Mouse (Mus musculus) limb, embryonic 15.5 days (tissue): ENCODE measurements at regions not wholly inside any gene's neighbourhood (a gene's known extent, or its start where the extent isn't known, plus 50 kb on each side); places are given as distances from the start of the nearest gene placed in this dataset.
A peak's percentile ranks its signal among the peaks of the same experiment; 100 is the strongest.

Experiments
- ATAC-seq: fragments of 200-750 bp; cut with Nextera tagmentation; 2 replicates; pipeline ENCODE4 v1.8.0; 2017; ENCODE audit warnings: low read depth, moderate TSS enrichment; ENCODE audit not compliant: insufficient number of reproducible peaks, low FRiP score, low TSS enrichment
- H3K27ac ChIP-seq: fragments of 300-500 bp; sonication (generic); 2 replicates; pipeline ENCODE4 v1.5.1; 2015; ENCODE audit warnings: moderate library complexity, mild to moderate bottlenecking, inconsistent platforms
- H3K27me3 ChIP-seq: fragments of 300-500 bp; sonication (generic); 2 replicates; pipeline ENCODE4 v1.6.1; 2015; ENCODE audit warnings: inconsistent platforms
- H3K36me3 ChIP-seq: fragments of 300-500 bp; sonication (generic); 2 replicates; pipeline ENCODE4 v1.6.1; 2015; ENCODE audit warnings: inconsistent platforms
- H3K4me1 ChIP-seq: fragments of 300-500 bp; sonication (generic); 2 replicates; pipeline ENCODE4 v1.6.1; 2015; ENCODE audit warnings: inconsistent platforms
- H3K4me2 ChIP-seq: fragments of 300-500 bp; sonication (generic); 2 replicates; pipeline ENCODE4 v1.6.1; 2015; ENCODE audit warnings: mild to moderate bottlenecking, inconsistent platforms
- H3K4me3 ChIP-seq: fragments of 300-500 bp; sonication (generic); 2 replicates; pipeline ENCODE4 v1.5.1; 2015; ENCODE audit warnings: mild to moderate bottlenecking, inconsistent platforms
- H3K9ac ChIP-seq: fragments of 300-500 bp; sonication (generic); 2 replicates; pipeline ENCODE4 v1.6.1; 2015; ENCODE audit warnings: inconsistent platforms
- H3K9me3 ChIP-seq: fragments of 300-500 bp; sonication (generic); 2 replicates; pipeline ENCODE4 v1.6.1; 2016; ENCODE audit warnings: inconsistent platforms
- WGBS: fragments of 180-500 bp; shearing (Covaris S2); methylation state at CpG from one replicate; pipeline ENCODE4 v1.1.7; 2015; 5-methylcytosine and 5-hydroxymethylcytosine counted together

- ATAC-seq: no peak; the same call in 1 of the 2 replicates
- H3K27ac ChIP-seq: peak overlapping the region; percentile 75
- H3K4me1 ChIP-seq: peaks cover 34% of the 10 kb centered on the region
- 0 out of 2 replicates have a peak overlapping the region, but pooled peaks have one; percentile 5 for H3K4me2 ChIP-seq
- H3K9me3 ChIP-seq: no peaks in the 10 kb centered on the region
- H3K36me3 ChIP-seq: no peaks in the 10 kb centered on the region
- no peak overlapping the region for H3K9ac ChIP-seq
- H3K4me3 ChIP-seq: no peak overlapping the region
- H3K27me3 ChIP-seq: no peaks in the 10 kb centered on the region
- 5% methylated on average over 6 of the region's 6 CpGs for WGBS
These were observed 51.6 kb upstream of the March10 start for GRCm38 (mm10) chr11:105507972-105508659.

- WGBS: 22% methylated on average over 8 of the region's 8 CpGs
- ATAC-seq: peak; percentile 54; the same call in 1 of the 2 replicates
- Histone ChIP-seq H3K27ac (peak overlapping the region; percentile 75), H3K27me3 (no peaks in the 10 kb centered on the region), H3K4me1 (peaks cover 32% of the 10 kb centered on the region), H3K9ac (no peak overlapping the region), H3K4me3 (no peak overlapping the region), H3K4me2 (0 out of 2 replicates have a peak overlapping the region, but pooled peaks have one; percentile 5), H3K9me3 (no peaks in the 10 kb centered on the region), H3K36me3 (no peaks in the 10 kb centered on the region)
These were observed 50.9 kb upstream of the March10 start for GRCm38 (mm10) chr11:105507332-105507971.
